In genomic region chr15:12606306-12606705, GRCm38 (mm10) we compare ENCODE assay signal across 22 mouse cellular contexts.
DNase-seq lines count a peak whose midpoint lies in the region; ATAC-seq and TF ChIP-seq lines count a peak whose summit lies in the region.
"Had no signal": no experiment of that assay in that cellular context is flagged by ENCODE, and none has a peak within 500 bp of the region (broad histone marks: within the 10 kb centered on the region; RNA-seq: fewer than 3 reads in every experiment).

No protein-coding gene starts in this region.

- WGBS in hindbrain, embryonic 11.5 days: 69% methylated on average over 9 of the region's 9 CpGs
- WGBS in hindbrain, embryonic 10.5 days: 74% methylated on average over 9 of the region's 9 CpGs
- WGBS in kidney, embryonic 16.5 days: 72% methylated on average over 9 of the region's 9 CpGs
- 64% methylated on average over 9 of the region's 9 CpGs for WGBS in stomach, embryonic 16.5 days
- 63% methylated on average over 9 of the region's 9 CpGs for WGBS in stomach, postnatal 0 days

- DNase-seq in hindbrain, embryonic 11.5 days (ENCODE audit: low spot score): no peak
- DNase-seq in hindbrain, embryonic 10.5 days (ENCODE audit: low spot score): no peak
- DNase-seq in kidney, postnatal 36 days: no peak
- DNase-seq in stomach, postnatal 0 days (ENCODE audit: low spot score): no peak
- no peak for DNase-seq in cerebellum, postnatal 14 days
- DNase-seq: adrenal gland, adult 2 months; cerebellum, adult 11-12 months; cerebellum, postnatal 10 days; heart, postnatal 4 days; kidney, postnatal 25 days; layer of hippocampus, postnatal 36 days; liver, postnatal 0 days had no signal

- H3K36me3 ChIP-seq in hindbrain, embryonic 11.5 days (ENCODE audit: control insufficient read depth, insufficient read depth, low read length): no peaks in the 10 kb centered on the region
- no peaks in the 10 kb centered on the region for H3K36me3 ChIP-seq in hindbrain, embryonic 10.5 days
- no peaks in the 10 kb centered on the region for H3K36me3 ChIP-seq in kidney, embryonic 16.5 days (ENCODE audit: insufficient read depth, low read length)
- H3K36me3 ChIP-seq in stomach, embryonic 16.5 days (ENCODE audit: control insufficient read depth, insufficient read depth, low read length): no peaks in the 10 kb centered on the region
- H3K36me3 ChIP-seq in stomach, postnatal 0 days (ENCODE audit: control insufficient read depth, insufficient read depth, low read length): no peaks in the 10 kb centered on the region
- H3K36me3 ChIP-seq: embryonic facial prominence, embryonic 13.5 days; G1E; heart, embryonic 15.5 days; limb, embryonic 12.5 days had no signal

- no peak for TF ChIP-seq EP300 in stomach, postnatal 0 days (optimal IDR thresholded peaks at IDR 0.05)

- ATAC-seq in hindbrain, embryonic 11.5 days (ENCODE audit: low FRiP score): 0 out of 2 replicates have a peak, but pooled peaks have one; percentile 61
- no peak for ATAC-seq in kidney, embryonic 16.5 days (ENCODE audit: low FRiP score, low TSS enrichment)
- no peak for ATAC-seq in stomach, embryonic 16.5 days (ENCODE audit: insufficient read depth, low FRiP score)
- no peak for ATAC-seq in stomach, postnatal 0 days (ENCODE audit: low FRiP score, low TSS enrichment)
- ATAC-seq in megakaryocyte-erythroid progenitor cell, adult 5-6 weeks (replicated peaks; ENCODE audit: low FRiP score, low TSS enrichment, poor library complexity, severe bottlenecking): peak; percentile 52
- ATAC-seq: liver, postnatal 0 days; lung, postnatal 0 days; Patski had no signal

- no peak overlapping the region for H3K27ac ChIP-seq in hindbrain, embryonic 11.5 days (ENCODE audit: low read depth, low read length)
- no peak overlapping the region for H3K27ac ChIP-seq in hindbrain, embryonic 10.5 days
- peak overlapping the region; percentile 82 for H3K27ac ChIP-seq in kidney, embryonic 16.5 days (ENCODE audit: low read length)
- H3K27ac ChIP-seq in stomach, embryonic 16.5 days (ENCODE audit: low read length): peak overlapping the region; percentile 84; the same call in 1 of the 2 replicates
- no peak overlapping the region for H3K27ac ChIP-seq in stomach, postnatal 0 days (replicated peaks)
- H3K27ac ChIP-seq: limb, embryonic 12.5 days had no signal

- H3K4me1 ChIP-seq in hindbrain, embryonic 11.5 days (replicated peaks; ENCODE audit: control insufficient read depth, insufficient read depth, low read length): no peaks in the 10 kb centered on the region
- H3K4me1 ChIP-seq in hindbrain, embryonic 10.5 days (replicated peaks): peaks cover 5% of the 10 kb centered on the region; the same call in 1 of the 2 replicates
- H3K4me1 ChIP-seq in kidney, embryonic 16.5 days (ENCODE audit: insufficient read depth, low read length): peaks cover 5% of the 10 kb centered on the region; the same call in 1 of the 2 replicates
- H3K4me1 ChIP-seq in stomach, embryonic 16.5 days (ENCODE audit: control insufficient read depth, insufficient read depth, low read length): peaks cover 10% of the 10 kb centered on the region
- 0 out of 2 replicates have a peak, but pooled peaks cover 3% of the 10 kb centered on the region for H3K4me1 ChIP-seq in stomach, postnatal 0 days (replicated peaks; ENCODE audit: control insufficient read depth, insufficient read depth)

- H3K4me2 ChIP-seq in hindbrain, embryonic 11.5 days (replicated peaks; ENCODE audit: low read depth, low read length): no peak overlapping the region
- H3K4me2 ChIP-seq in kidney, embryonic 16.5 days (replicated peaks; ENCODE audit: low read depth, low read length): no peak overlapping the region
- no peak overlapping the region for H3K4me2 ChIP-seq in stomach, embryonic 16.5 days (ENCODE audit: low read depth, low read length)
- H3K4me2 ChIP-seq in stomach, postnatal 0 days (replicated peaks; ENCODE audit: low read depth): no peak overlapping the region
- H3K4me2 ChIP-seq: embryonic facial prominence, embryonic 13.5 days; heart, embryonic 15.5 days; limb, embryonic 12.5 days; liver, embryonic 11.5 days had no signal

- H3K9me3 ChIP-seq in hindbrain, embryonic 11.5 days (ENCODE audit: control insufficient read depth, low read length): no peaks in the 10 kb centered on the region
- H3K9me3 ChIP-seq in hindbrain, embryonic 10.5 days: 0 out of 2 replicates have a peak, but pooled peaks cover 4% of the 10 kb centered on the region
- peaks cover 7% of the 10 kb centered on the region; the same call in 1 of the 2 replicates for H3K9me3 ChIP-seq in kidney, embryonic 16.5 days (ENCODE audit: low read length)
- peaks cover 5% of the 10 kb centered on the region; the same call in 1 of the 2 replicates for H3K9me3 ChIP-seq in stomach, embryonic 16.5 days (replicated peaks; ENCODE audit: control insufficient read depth, low read length)
- H3K9me3 ChIP-seq in stomach, postnatal 0 days (ENCODE audit: control insufficient read depth, low read length): no peaks in the 10 kb centered on the region
- H3K9me3 ChIP-seq: heart, embryonic 15.5 days; limb, embryonic 12.5 days had no signal

- no peak for TF ChIP-seq CTCF in stomach, postnatal 0 days (IDR thresholded peaks at IDR 0.05; ENCODE audit: low read depth)

- H3K9ac ChIP-seq in hindbrain, embryonic 11.5 days (ENCODE audit: low read depth, low read length): no peak overlapping the region
- H3K9ac ChIP-seq in kidney, embryonic 16.5 days (replicated peaks; ENCODE audit: low read length): no peak overlapping the region
- H3K9ac ChIP-seq in stomach, embryonic 16.5 days (ENCODE audit: low read length): no peak overlapping the region
- H3K9ac ChIP-seq in stomach, postnatal 0 days (ENCODE audit: low read length): no peak overlapping the region
- H3K9ac ChIP-seq: embryonic facial prominence, embryonic 13.5 days; heart, embryonic 15.5 days; limb, embryonic 12.5 days; liver, postnatal 0 days had no signal

- no peaks in the 10 kb centered on the region for H3K27me3 ChIP-seq in hindbrain, embryonic 11.5 days (ENCODE audit: control insufficient read depth, insufficient read depth, low read length)
- H3K27me3 ChIP-seq in hindbrain, embryonic 10.5 days (ENCODE audit: insufficient read depth, poor library complexity, severe bottlenecking): no peaks in the 10 kb centered on the region
- H3K27me3 ChIP-seq in kidney, embryonic 16.5 days (ENCODE audit: insufficient read depth, low read length): no peaks in the 10 kb centered on the region
- no peaks in the 10 kb centered on the region for H3K27me3 ChIP-seq in stomach, embryonic 16.5 days (ENCODE audit: control insufficient read depth, insufficient read depth, low read length)
- H3K27me3 ChIP-seq in stomach, postnatal 0 days (ENCODE audit: control insufficient read depth, insufficient read depth, low read length): no peaks in the 10 kb centered on the region
- H3K27me3 ChIP-seq: embryonic facial prominence, embryonic 13.5 days; heart, embryonic 15.5 days; limb, embryonic 12.5 days; Patski had no signal

- no peak overlapping the region for H3K4me3 ChIP-seq in hindbrain, embryonic 11.5 days (ENCODE audit: low read depth, low read length)
- H3K4me3 ChIP-seq in hindbrain, embryonic 10.5 days: no peak overlapping the region
- no peak overlapping the region for H3K4me3 ChIP-seq in kidney, embryonic 16.5 days (ENCODE audit: low read length)
- no peak overlapping the region for H3K4me3 ChIP-seq in stomach, embryonic 16.5 days (replicated peaks; ENCODE audit: low read length)
- no peak overlapping the region for H3K4me3 ChIP-seq in stomach, postnatal 0 days (ENCODE audit: low read depth, low read length)
- H3K4me3 ChIP-seq: embryonic facial prominence, embryonic 13.5 days; heart, embryonic 15.5 days; limb, embryonic 12.5 days had no signal

Comparison
In these comparisons a context has a peak if more than half of its experiments do, and no peak if none do; other contexts are left out.
1. H3K27ac ChIP-seq: peak in kidney, embryonic 16.5 days (single experiment) and stomach, embryonic 16.5 days (single experiment); none in hindbrain, embryonic 11.5 days (single experiment), hindbrain, embryonic 10.5 days (single experiment) and stomach, postnatal 0 days (single experiment).
2. ATAC-seq: peak in hindbrain, embryonic 11.5 days (single experiment) and megakaryocyte-erythroid progenitor cell, adult 5-6 weeks (single experiment); none in kidney, embryonic 16.5 days (single experiment), stomach, embryonic 16.5 days (single experiment) and stomach, postnatal 0 days (single experiment).